ENCODE assay signal across 21 mouse cellular contexts in the genomic region with DNA sequence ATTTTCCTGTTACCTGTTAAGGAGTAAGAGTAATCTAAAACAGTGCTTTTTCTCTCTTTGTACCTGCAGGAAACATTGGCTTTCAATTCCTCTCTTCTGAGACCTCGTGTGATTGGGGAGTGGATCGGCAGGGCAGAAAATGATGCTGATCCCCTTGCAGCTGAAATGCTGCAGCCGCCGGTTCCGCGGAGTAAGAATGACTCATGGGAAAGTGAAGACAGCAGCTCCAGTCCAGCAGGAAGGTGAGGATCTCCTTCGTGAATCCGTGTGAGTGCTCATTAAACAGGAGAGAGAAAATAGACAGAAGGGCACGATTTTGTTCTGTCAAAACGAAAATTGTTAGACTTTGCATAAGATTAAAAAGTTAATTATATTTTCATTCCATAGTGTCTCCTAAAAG.
DNase-seq lines count a peak whose midpoint lies in the region; ATAC-seq lines count a peak whose summit lies in the region.
"Had no signal": no experiment of that assay in that cellular context is flagged by ENCODE, and none has a peak within 500 bp of the region (broad histone marks: within the 10 kb centered on the region; RNA-seq: fewer than 3 reads in every experiment).

No protein-coding gene starts in this region.

- H3K4me1 ChIP-seq in midbrain, embryonic 13.5 days (replicated peaks) = no peaks in the 10 kb centered on the region
- no peaks in the 10 kb centered on the region for H3K4me1 ChIP-seq in hindbrain, embryonic 11.5 days (replicated peaks; ENCODE audit: control insufficient read depth, insufficient read depth, low read length)
- H3K4me1 ChIP-seq: embryonic facial prominence, embryonic 10.5 days; forebrain, embryonic 13.5 days; forebrain, embryonic 15.5 days had no signal

- DNase-seq in frontal cortex, postnatal 14 days (ENCODE audit: low spot score in 2 of 2) = no peak
- DNase-seq in ZHBTc4 (ENCODE audit: low read depth, low spot score) = peak; percentile 28
- no peak for DNase-seq in hindbrain, embryonic 11.5 days (ENCODE audit: low spot score)
- DNase-seq: adrenal gland, adult 2 months; adrenal gland, postnatal 10 days; adrenal gland, postnatal 25 days; B cell, adult 2 months; cerebellum, adult 11-12 months; cerebellum, adult 2 months; cerebellum, adult 9-10 months; cerebellum, postnatal 10 days; cerebellum, postnatal 25 days; forebrain, postnatal 0 days had no signal

- no peaks in the 10 kb centered on the region for H3K36me3 ChIP-seq in midbrain, embryonic 13.5 days
- H3K36me3 ChIP-seq in hindbrain, embryonic 11.5 days (ENCODE audit: control insufficient read depth, insufficient read depth, low read length) = no peaks in the 10 kb centered on the region
- H3K36me3 ChIP-seq: embryonic facial prominence, embryonic 10.5 days; embryonic facial prominence, embryonic 12.5 days; forebrain, embryonic 15.5 days had no signal

- H3K9ac ChIP-seq in midbrain, embryonic 13.5 days (replicated peaks) = no peak overlapping the region
- no peak overlapping the region for H3K9ac ChIP-seq in hindbrain, embryonic 11.5 days (ENCODE audit: low read depth, low read length)
- H3K9ac ChIP-seq: embryonic facial prominence, embryonic 12.5 days; forebrain, embryonic 13.5 days; forebrain, embryonic 15.5 days; forebrain, postnatal 0 days had no signal

- H3K4me2 ChIP-seq in midbrain, embryonic 13.5 days (replicated peaks) = no peak overlapping the region
- H3K4me2 ChIP-seq in hindbrain, embryonic 11.5 days (replicated peaks; ENCODE audit: low read depth, low read length) = no peak overlapping the region
- H3K4me2 ChIP-seq: embryonic facial prominence, embryonic 12.5 days; forebrain, embryonic 13.5 days; forebrain, embryonic 15.5 days had no signal

- no peaks in the 10 kb centered on the region for H3K9me3 ChIP-seq in midbrain, embryonic 13.5 days
- no peaks in the 10 kb centered on the region for H3K9me3 ChIP-seq in hindbrain, embryonic 11.5 days (ENCODE audit: control insufficient read depth, low read length)
- H3K9me3 ChIP-seq: embryonic facial prominence, embryonic 10.5 days; embryonic facial prominence, embryonic 12.5 days; forebrain, embryonic 13.5 days; forebrain, embryonic 15.5 days had no signal

- 74% methylated on average over 10 of the region's 10 CpGs for WGBS in midbrain, embryonic 13.5 days
- 80% methylated on average over 10 of the region's 10 CpGs for WGBS in hindbrain, embryonic 11.5 days

- peak; percentile 95 for ATAC-seq in frontal cortex, adult (ENCODE audit: low TSS enrichment)
- ATAC-seq in midbrain, embryonic 13.5 days = no peak
- no peak for ATAC-seq in hindbrain, embryonic 11.5 days (ENCODE audit: low FRiP score)
- ATAC-seq: CD4-positive, CD25-positive, alpha-beta regulatory T cell, adult 4 months; forebrain, embryonic 13.5 days; forebrain, embryonic 15.5 days; forebrain, postnatal 0 days had no signal

- no peak overlapping the region for H3K27ac ChIP-seq in midbrain, embryonic 13.5 days
- no peak overlapping the region for H3K27ac ChIP-seq in hindbrain, embryonic 11.5 days (ENCODE audit: low read depth, low read length)
- H3K27ac ChIP-seq: embryonic facial prominence, embryonic 10.5 days; embryonic facial prominence, embryonic 12.5 days; forebrain, embryonic 13.5 days; forebrain, embryonic 15.5 days had no signal

- no peak overlapping the region for H3K4me3 ChIP-seq in midbrain, embryonic 13.5 days (replicated peaks)
- no peak overlapping the region for H3K4me3 ChIP-seq in hindbrain, embryonic 11.5 days (ENCODE audit: low read depth, low read length)
- H3K4me3 ChIP-seq: embryonic facial prominence, embryonic 10.5 days; embryonic facial prominence, embryonic 12.5 days; forebrain, embryonic 13.5 days; forebrain, embryonic 15.5 days had no signal

- H3K27me3 ChIP-seq in midbrain, embryonic 13.5 days = no peaks in the 10 kb centered on the region
- no peaks in the 10 kb centered on the region for H3K27me3 ChIP-seq in hindbrain, embryonic 11.5 days (ENCODE audit: control insufficient read depth, insufficient read depth, low read length)
- H3K27me3 ChIP-seq: CH12.LX; embryonic facial prominence, embryonic 12.5 days; forebrain, embryonic 13.5 days; forebrain, embryonic 15.5 days had no signal
